Mouse (Mus musculus): ENCODE measurements at regions not wholly inside any gene's neighbourhood (a gene's known extent, or its start where the extent isn't known, plus 50 kb on each side); places are given as distances from the start of the nearest gene placed in this dataset.
"Not testable (repeated sequence)": the region's sequence is repeated elsewhere in the genome, so short reads cannot be mapped to it uniquely, and the experiment has no call there.

DNA sequence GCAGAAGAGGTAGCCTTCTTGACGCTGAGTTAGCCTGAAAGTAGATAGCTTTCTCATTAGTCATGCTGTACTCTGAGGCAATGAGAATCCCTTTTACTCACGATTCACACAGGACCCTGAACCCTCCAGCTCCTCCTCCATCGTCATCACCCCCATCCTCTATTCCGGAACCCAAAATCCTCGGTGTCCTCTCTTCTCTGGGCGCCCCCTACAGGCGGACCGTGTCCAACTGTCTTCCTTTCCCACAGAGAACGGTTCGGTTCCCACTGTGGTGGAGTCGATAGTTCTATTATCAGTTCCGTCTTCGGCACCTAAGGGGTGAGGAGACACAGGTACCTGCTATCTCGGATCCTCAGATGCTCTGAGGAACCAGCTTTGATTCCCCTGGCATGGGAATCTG lies 130.2 kb downstream of the Phlda1 start:
- DNase-seq (ENCODE audit: low spot score in 2 of 2) = no peak

DNA sequence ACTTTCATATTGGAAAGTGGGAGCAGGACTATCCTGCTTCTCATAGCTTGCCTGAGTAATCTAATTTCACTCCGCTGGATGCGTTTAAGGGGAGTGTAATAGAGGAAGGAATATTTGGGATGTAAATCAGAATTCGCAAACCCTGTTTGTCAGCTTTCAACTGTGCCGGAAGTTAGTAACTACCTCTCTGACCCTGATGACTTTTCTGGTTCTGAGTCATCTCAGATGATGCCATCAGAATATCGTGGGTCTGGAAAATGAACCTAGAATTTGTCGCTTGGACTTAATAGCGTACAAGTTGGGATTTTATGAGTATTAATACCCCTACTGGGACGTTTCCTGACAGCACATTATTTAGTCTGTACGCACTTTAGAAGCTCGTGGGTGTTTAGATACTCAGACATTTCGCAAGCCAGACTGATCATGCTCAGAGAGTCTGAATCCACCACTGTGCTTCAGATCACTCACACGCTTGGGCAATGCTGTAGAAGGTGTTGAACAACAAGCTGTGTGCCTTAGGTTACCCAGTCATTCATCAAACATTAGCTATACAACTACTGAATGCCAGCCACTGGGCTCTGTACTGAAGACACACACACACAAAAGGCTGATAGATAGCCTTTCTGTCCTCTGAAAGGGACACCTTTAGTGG lies 131.1 kb downstream of the Phlda1 start:
- DNase-seq (ENCODE audit: low spot score in 2 of 2) = no peak

DNA sequence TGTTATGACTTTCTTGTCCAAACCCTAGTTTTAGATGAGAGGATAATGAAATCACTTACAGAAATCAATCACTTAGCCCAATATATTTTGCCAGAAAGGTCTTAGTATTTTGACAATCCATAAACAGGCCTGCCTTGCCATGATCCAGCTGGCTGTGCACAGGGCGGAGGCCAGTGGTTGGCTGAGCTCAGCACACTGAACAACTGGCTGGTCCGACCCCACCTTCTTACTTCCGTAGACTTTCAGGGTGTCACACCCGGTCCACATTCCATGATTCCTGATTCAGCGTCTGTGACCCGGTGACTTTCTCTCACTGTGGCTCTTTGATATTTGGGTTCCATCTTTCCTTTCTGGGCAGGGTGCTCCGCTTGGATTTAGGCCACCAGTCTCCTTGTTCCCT lies 133.8 kb downstream of the Phlda1 start:
- no peak for DNase-seq (ENCODE audit: low spot score in 2 of 2)

DNA sequence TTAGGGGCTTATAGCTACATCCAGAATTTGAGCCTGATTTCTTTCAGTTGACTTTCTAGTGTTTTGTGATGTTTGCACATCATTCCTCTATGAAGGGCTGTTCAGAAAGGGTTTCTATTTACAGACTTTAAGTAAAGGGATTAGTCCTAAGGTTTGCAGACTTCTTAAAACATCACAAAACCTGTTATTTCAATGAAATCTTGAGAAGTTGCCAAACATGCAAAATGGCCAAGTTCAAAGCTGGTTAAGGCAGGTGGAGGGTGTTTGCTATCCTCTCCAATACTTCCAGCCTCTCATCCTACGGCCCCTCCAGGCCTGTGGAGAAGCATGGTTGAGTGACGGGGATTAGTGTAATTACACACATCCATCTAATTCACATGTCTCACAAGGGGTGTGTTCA lies 136.6 kb downstream of the Phlda1 start:
- DNase-seq (ENCODE audit: low spot score in 2 of 2) = no peak

DNA sequence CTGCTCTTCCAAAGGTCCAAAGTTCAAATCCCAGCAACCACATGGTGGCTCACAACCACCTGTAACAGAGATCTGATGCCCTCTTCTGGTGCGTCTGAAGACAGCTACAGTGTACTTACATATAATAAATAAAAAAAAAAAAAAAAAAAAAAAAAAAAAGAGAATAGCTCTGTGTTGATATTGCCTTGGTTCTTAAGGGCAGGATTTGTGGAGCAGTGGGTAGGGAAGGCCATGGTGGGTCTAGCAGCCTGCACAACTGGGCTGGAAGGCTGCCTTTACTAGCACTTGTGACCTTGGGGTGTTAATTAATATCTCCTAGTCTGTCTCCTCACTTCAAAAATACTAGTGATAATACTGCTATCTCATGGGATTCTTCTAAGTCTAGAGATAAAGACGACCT lies 147.7 kb downstream of the Phlda1 start:
- not testable (repeated sequence) for DNase-seq (ENCODE audit: low spot score in 2 of 2)

DNA sequence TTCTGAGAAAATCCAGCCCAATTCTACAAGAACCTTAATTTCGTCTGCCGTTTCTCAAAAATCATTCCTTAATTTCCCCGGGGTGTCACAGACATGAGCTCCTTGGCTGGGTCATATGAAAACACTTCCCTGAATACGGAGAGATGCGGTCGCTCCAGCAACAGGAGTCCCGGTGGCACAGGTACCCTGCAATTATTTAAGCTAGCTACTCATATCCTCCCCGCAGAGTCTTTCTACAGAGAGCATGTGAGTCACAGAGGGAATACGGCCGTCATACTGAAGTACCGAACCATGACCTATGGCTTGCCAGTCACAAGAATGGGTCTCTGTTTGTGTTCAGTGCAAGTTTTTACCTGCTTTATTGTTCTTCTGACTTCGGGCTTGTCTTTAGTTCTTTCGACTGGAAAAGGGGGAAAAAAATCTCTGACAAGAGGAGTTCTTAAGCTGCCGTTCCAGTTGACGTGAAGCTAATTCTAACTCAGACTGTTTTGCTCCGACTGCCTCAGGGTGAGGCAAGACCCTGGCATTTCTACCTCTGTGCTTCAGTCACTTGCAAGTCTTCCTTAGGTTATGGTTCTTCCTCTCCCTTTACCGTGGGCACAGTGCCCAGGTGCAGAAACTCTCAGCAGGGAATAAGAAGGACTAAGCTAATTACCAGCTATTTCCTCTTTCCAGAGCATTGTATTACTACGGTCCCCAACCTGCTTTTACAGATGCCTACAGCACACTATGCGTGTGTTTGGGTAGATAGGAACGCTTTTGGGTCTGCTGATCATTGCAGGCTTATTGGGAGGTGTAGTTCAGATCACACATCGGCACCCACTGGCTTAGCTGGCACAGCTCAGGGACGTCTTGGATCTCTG lies 148.5 kb downstream of the Phlda1 start:
- no peak for DNase-seq (ENCODE audit: low spot score in 2 of 2)

DNA sequence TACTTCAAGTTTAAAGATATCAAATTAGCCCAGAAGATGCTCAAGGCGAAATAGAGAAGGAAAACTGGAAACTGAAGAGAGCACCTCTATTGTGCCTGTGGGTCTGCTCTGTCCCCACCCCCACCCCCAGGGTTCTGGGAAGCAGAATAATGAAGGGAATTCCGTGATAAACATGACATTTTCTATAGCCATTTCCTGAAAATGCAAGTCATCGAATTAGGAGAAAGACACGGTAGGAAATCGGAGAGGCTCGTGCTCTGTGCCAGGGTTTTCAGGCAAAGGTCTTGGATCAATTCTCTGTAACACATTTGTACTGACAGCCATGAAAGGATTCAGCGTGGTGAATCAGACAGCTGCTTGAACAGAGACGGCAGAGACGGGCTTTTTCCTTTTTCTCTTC lies 152.7 kb downstream of the Phlda1 start:
- DNase-seq (ENCODE audit: low spot score in 2 of 2) = no peak

DNA sequence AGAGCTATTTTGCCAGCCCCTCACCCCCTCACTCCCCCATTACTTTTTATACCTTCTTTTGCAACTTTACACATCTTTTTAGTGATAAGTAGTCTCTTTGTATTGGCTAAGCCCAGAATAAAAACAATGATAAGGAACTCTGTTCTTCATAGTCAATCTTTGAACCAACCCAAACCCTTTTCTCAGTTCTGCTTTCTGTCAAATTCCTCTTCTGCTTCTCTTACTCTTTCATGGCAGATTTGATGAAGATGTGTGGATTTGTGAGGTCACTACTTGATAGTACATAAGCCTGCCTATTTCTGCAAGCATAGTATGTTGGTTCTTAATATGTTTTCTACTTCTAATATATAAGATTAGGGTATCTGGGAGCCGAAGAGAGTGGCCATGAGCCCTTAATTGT lies 156.6 kb downstream of the Phlda1 start:
- DNase-seq (ENCODE audit: low spot score in 2 of 2) = no peak

DNA sequence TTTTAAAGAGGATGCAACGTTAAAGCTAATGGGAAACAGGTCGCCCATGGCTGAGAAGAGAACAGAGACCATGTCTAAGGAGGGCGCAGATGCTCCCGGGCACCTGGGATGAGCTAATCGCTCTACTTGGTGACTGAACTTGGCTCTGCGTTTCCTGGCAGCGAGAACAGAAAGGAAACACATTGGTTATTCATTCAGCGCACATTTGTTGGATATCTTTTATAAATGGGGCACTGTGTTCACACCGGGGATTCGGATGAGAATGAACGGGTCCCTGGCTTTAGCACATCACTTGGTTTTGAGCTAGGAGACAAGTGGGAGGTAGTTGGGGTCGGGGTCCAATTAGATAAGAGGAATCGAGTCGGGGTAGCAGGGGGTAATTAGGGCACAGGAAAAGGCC lies 159.7 kb downstream of the Phlda1 start:
- no peak for DNase-seq (ENCODE audit: low spot score in 2 of 2)

DNA sequence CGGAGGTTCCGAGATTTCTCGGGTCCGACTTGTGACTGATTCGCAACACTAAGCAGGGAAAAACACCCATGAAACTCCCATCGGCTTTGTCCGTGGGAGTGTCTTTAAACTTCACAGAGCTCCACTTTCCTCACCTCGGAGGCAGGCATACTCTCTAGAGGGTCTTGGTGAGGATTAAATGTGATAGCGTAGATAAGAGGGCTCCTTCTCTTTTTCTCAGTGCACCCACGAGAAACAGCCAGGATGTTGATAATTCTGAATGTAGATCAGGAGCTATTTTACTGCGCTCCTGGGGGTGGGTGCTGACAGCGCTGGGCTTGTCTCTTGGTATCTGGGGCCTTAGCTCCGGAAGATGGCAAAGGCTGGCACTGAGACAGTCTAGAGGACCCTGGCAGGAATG lies 160.9 kb downstream of the Phlda1 start:
- DNase-seq (ENCODE audit: low spot score in 2 of 2) = no peak

DNA sequence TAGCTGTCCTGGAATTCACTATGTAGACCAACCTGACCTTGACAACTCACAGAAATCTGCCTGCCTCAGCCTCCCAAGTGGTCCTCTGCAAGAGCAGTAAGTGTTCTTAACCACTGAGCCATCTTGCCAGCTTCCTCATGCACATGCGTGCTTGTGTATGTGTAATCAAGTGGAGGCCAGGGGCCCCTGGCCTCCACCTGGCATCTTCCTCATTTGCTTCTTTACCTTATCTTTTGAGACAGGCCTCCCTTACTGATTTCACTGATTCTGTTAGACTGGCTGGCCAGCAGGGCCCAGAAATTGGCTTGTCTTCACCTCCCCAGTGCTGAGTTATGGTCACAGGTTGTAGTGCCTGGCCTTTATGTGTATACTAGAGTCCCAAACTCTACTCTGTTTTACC lies 162.6 kb downstream of the Phlda1 start:
- no peak for DNase-seq (ENCODE audit: low spot score in 2 of 2)

DNA sequence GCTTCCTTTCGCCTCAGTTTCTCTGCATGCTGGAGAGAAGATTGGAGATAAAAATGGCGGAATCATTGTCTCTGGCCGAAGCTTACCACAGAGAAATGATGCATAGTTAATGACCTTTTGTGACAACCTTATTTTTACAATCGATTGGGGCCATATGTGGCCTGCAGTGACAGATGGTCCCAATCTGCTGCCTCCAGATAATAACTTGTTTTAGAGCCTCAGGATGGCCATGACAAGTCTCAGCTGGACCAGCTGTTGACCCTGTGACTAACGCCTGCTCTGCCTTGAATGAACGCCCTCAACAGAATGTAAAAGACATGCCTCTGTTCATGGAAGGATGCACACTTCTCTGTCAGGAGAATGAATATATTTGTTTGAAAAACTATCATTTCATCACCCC lies 163.6 kb downstream of the Phlda1 start:
- no peak for DNase-seq (ENCODE audit: low spot score in 2 of 2)

DNA sequence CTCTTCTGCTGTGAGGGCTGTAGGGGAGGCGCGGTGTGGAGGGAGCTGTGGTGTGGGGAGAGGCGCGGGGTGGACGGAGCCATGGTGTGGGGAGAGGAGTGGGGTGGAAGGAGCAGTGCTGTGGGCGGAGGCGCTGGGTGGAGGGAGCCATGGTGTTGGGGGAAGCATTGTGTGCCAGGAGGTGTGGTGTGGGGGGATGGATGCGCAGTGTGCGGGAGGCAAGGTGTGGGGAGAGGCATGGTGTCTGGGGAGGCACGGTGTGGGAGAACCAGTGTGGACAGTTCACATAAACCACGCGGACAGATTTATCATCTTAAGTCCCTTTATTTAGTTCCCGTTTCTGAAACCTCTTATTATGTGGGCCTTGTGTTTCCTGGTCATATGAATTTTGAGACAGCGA lies 164.6 kb downstream of the Phlda1 start:
- DNase-seq (ENCODE audit: low spot score in 2 of 2) = no peak

DNA sequence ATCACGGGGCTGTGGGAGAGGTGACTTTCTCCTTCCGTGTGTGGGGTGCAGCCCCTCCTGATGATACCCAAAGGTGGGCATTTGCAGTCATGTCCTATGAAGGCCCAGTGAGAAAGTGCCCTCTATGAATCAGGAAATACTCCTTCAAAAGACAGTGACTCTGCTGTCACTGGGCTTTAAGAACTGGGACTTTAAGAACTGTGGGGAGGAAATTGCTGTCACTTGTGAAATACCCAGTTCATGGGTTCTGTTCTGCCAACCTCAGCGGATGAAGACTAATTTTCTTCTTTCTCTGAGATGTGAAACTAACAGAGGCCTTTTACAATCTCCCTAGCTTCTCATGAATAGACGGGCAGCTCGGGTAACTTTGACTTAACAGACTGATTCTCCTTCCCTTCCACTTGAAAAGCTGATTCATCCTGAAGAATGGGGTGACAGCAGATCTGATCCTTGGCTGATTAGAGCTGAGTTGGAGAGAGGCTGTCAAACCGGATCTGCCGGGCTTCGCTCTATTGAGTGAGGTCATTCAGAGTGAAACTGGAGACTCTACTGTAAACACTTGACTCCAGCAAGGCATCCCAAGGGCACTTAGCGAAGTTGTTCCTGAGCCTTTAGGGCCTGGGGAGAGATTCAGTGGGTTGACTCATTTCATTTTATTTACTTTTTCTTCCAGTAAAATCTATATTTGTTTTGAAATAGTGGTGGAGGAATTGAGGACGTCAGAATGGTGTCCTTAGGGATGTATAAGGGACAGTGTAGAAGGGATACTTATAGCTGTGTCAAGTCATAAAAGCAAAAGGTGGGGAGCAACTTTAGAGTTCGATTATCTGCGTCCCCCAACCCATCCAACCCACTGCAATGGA lies 166.6 kb downstream of the Phlda1 start:
- no peak for DNase-seq (ENCODE audit: low spot score in 2 of 2)

DNA sequence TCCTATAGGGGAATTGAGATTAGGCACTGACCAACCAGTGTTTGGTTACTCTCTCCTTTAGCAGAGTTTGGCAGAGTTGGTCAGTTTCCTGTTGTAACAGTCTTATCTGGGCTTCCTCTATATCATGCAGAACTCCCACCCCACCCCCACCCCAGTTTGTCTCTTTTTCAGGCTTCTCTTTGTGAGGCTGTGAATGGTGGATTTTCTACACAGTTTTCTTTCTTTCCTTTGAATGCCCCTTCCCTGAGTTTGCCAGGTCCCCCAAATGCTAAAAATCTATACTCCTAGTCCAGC lies 167.2 kb downstream of the Phlda1 start:
- no peak for DNase-seq (ENCODE audit: low spot score in 2 of 2)

DNA sequence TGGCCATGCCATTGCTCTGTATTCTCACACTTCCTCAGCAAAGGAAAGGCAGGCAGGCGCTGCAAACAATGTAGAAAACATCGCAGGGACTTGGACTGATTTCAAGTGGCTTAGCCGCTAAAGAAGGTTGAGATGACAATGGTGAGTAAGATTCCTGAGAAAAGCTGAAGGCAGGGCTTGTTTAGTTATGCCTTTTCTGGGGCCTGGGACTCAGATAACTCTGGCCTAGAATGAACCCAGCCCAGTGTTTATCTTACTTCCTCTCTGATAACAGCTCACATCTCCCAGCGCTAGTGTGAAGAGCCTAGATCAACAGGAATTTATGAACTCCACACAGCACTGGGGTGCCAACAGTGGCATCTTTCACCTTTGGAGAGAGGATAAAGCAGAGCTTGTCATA lies 170.2 kb downstream of the Phlda1 start:
- DNase-seq (ENCODE audit: low spot score in 2 of 2) = no peak

DNA sequence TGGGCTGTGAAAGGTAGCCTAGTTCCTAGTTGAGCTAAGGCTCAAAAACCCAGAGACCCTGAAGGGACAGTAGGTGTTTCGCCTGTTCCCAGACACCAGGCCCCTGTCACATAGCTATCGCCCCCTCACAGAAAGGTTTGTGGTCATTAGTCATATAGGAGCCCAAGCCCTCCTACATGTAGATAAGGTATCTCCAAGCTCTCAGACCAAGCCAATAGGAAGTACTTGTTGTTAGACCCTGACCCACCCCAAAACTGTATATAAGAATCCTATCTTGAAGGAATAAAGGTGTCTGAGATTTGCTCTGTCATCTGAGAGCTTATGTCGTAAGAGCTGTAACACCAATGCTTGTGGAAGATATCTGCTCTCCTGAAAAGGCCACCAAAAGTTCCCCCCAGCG lies 174.8 kb downstream of the Phlda1 start:
- DNase-seq (ENCODE audit: low spot score in 2 of 2) = no peak

DNA sequence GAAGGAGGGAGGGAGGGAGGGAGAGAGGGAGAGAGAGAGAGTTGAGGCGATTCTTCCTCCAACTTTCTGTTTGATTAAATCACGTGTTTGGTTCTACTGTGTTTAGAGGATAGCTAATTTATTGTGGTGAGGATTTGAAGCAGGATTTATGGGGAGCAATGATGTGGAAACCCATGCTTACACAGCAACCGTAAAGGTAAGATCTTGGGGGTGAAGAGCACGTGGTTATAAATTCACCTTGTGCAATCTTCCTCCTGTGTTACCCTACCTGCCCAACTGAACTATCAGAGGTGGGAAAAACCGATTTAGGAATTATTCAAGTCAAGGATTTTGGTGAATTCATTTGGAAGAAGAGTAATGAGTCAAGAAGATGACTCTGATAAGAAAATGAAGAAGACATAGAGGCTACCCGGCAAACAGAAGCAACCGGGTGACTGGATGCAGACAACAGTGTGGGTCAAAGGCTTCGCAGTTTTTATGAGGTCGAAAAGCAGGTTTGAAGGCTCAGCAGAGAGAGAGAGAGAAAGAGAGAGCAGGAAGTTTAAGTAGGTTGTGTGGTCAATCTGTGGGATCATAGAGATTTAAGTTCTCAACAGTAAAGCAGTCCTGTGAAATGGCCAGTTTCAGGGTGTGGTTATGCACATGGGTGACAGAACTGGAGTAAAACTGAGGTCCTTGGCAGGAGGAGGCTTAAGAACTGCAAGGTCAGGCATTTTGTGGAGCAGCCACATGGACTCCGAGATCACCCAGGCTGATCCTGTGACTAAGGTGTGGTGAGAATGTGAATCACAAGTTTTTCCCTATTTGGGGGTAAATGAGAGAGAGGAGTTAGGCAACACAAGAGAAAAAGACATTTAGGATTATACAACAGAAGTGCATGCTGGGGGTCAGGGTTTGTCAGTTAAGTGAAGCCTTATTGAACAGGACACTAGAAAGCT lies 178.6 kb downstream of the Phlda1 start:
- no peak for DNase-seq (ENCODE audit: low spot score in 2 of 2)

DNA sequence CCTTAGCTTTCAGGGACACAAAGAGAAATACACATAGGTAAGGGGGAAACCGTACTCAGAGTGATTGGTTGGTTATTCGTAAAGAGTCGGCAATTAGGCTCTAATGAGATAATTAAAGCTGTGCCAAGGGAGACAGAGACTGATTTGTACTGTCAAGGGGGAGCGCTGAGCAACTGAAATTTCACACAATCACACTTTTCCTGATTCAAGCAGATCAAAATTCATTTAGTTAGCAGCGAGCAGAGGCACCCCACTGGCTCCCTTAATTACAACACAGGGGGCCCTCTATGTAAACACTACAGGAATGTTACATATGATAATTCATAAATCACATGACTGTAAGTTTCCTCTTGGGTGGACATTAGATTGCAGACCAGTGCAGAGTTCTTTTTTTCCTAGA lies 180.5 kb downstream of the Phlda1 start:
- no peak for DNase-seq (ENCODE audit: low spot score in 2 of 2)

DNA sequence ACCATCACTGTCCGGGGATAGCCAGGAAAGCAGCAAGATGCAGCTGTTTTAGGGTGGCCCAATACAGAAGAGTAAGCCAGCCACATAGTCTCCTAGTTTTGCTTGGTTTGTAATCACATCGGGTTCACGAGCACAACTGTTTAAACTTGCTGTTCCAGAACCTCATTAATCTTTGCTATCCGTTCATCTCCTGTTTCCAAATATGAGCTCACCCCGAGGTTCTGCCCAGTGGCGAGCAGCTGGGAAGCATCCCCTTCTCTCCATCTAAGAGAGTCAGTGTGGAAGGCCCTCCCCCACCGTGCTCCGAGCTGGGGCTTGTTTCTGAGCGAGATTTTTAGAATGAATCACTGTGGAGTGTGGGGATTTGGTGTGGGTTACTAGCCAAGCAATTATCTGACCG lies 183.5 kb downstream of the Phlda1 start:
- DNase-seq (ENCODE audit: low spot score in 2 of 2) = no peak

DNA sequence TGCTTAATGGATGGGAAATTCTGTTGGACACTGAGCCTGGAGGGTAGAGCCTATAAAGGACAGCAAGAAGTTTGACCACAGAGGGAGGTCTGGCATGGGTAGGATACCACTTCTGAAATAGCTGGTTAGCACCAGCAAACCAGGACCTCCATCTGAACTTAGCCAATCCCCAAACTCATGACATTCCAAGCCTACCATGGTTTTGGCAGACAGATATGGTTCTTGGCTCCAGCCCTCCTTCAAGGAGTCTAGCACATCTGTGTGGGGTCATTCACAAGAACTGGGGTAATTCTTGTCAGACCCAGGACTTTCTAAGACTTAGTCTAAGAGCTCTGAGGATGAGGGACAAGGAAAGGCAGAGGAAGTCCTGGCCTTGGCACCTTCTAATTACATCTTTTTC lies 187.7 kb downstream of the Phlda1 start:
- DNase-seq (ENCODE audit: low spot score in 2 of 2) = no peak

Measured in adrenal gland, postnatal 4 days (tissue).